ENCODE assay signal across 8 mouse cellular contexts in the genomic region with DNA sequence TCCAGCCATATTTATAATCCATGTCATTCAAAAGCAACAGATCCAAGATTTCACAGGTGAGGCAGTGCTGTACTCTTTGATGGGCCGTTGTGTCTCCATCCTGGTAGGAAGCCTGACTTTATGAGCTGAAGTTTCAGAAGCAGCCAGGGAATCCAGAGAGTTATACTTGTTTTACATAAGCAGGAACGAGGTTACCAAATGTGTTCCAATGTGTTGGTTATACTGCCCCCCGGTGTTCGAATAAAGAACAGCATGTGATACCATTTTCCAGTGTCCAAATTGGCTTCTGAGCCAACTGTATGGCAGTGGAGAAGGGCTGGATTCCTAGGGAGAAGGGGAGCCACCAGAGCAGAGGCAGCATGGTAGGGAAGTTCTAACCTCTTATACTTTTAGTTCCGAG. TPM values are rescaled to one million over a fixed set of nuclear protein-coding genes. Genes with fewer than 3 reads are reported as not detected.
DNase-seq lines count a peak whose midpoint lies in the region; ATAC-seq lines count a peak whose summit lies in the region.

No protein-coding gene starts in this region.

- no peak overlapping the region for H3K4me3 ChIP-seq in hindbrain, embryonic 11.5 days (ENCODE audit: low read depth, low read length)
- H3K4me3 ChIP-seq in hindbrain, embryonic 12.5 days: no peak overlapping the region

- H3K36me3 ChIP-seq in hindbrain, embryonic 11.5 days (ENCODE audit: control insufficient read depth, insufficient read depth, low read length): no peaks in the 10 kb centered on the region
- no peaks in the 10 kb centered on the region for H3K36me3 ChIP-seq in hindbrain, embryonic 12.5 days

- DNase-seq in hindbrain, embryonic 11.5 days (ENCODE audit: low spot score): peak; percentile 88
- peak; percentile 92 for DNase-seq in adipocyte (ENCODE audit: low spot score)
- DNase-seq in cerebellum, postnatal 4 days (ENCODE audit: low spot score in 2 of 2): peak; percentile 42 to 73
- DNase-seq in gastrocnemius, postnatal 4 days (ENCODE audit: low spot score in 2 of 2): peak; percentile 38 to 52
- DNase-seq in layer of hippocampus, postnatal 14 days (ENCODE audit: low spot score in 2 of 2): peak; percentile 61 to 79
- DNase-seq in spleen, adult 12 weeks (ENCODE audit: low spot score): peak; percentile 39

- H3K9me3 ChIP-seq in hindbrain, embryonic 11.5 days (ENCODE audit: control insufficient read depth, low read length): no peaks in the 10 kb centered on the region
- H3K9me3 ChIP-seq in hindbrain, embryonic 12.5 days (replicated peaks): no peaks in the 10 kb centered on the region

- no peaks in the 10 kb centered on the region for H3K27me3 ChIP-seq in hindbrain, embryonic 11.5 days (ENCODE audit: control insufficient read depth, insufficient read depth, low read length)
- no peaks in the 10 kb centered on the region for H3K27me3 ChIP-seq in hindbrain, embryonic 12.5 days

- no peak overlapping the region for H3K4me2 ChIP-seq in hindbrain, embryonic 11.5 days (replicated peaks; ENCODE audit: low read depth, low read length)
- H3K4me2 ChIP-seq in hindbrain, embryonic 12.5 days (replicated peaks): no peak overlapping the region

- no peak overlapping the region for H3K27ac ChIP-seq in hindbrain, embryonic 11.5 days (ENCODE audit: low read depth, low read length)
- H3K27ac ChIP-seq in hindbrain, embryonic 12.5 days: no peak overlapping the region

- no peaks in the 10 kb centered on the region for H3K4me1 ChIP-seq in hindbrain, embryonic 11.5 days (replicated peaks; ENCODE audit: control insufficient read depth, insufficient read depth, low read length)
- H3K4me1 ChIP-seq in hindbrain, embryonic 12.5 days: no peaks in the 10 kb centered on the region

- ATAC-seq in hindbrain, embryonic 11.5 days (ENCODE audit: low FRiP score): no peak
- no peak for ATAC-seq in hindbrain, embryonic 12.5 days (ENCODE audit: low FRiP score)
- peak; percentile 71 for ATAC-seq in megakaryocyte, adult 5-6 weeks (ENCODE audit: poor library complexity, severe bottlenecking)

- H3K9ac ChIP-seq in hindbrain, embryonic 11.5 days (ENCODE audit: low read depth, low read length): no peak overlapping the region
- no peak overlapping the region for H3K9ac ChIP-seq in hindbrain, embryonic 12.5 days

- 20% methylated on average over 5 of the region's 5 CpGs for WGBS in hindbrain, embryonic 11.5 days
- WGBS in hindbrain, embryonic 12.5 days: 14% methylated on average over 5 of the region's 5 CpGs

RNA-seq across cellular contexts. Expression of a gene that starts 29.5 kb away (rescaled TPM):
- 10.6 and 11.5 TPM in 2 replicates for polyA plus RNA-seq in hindbrain, embryonic 11.5 days (2014; fragmentation: Nextera tagmentation; extraction: Ambion mirVana)
- polyA plus RNA-seq in hindbrain, embryonic 12.5 days (2016; fragmentation: Nextera tagmentation; extraction: Ambion mirVana): 8.2 and 8.3 TPM in 2 replicates
- total RNA-seq in gastrocnemius, postnatal 4 days (2021): 10 to 100 TPM; 21.4 to 22.6 TPM
- total RNA-seq in layer of hippocampus, postnatal 14 days (2021): 10 to 100 TPM; 19.9 to 22.3 TPM
- total RNA-seq in megakaryocyte, adult 5-6 weeks (2015): 0.68 and 2.2 TPM in 2 replicates
- total RNA-seq in megakaryocyte, adult 5-6 weeks (2017): 0.57 and 0.70 TPM in 2 replicates

RNA-seq across cellular contexts. Expression of a gene that starts 46.3 kb away (rescaled TPM):
- polyA plus RNA-seq in hindbrain, embryonic 11.5 days (2014; fragmentation: Nextera tagmentation; extraction: Ambion mirVana): 144 and 158 TPM in 2 replicates
- polyA plus RNA-seq in hindbrain, embryonic 12.5 days (2016; fragmentation: Nextera tagmentation; extraction: Ambion mirVana): 135 and 146 TPM in 2 replicates
- 10 to 100 TPM; 80.7 to 86.6 TPM for total RNA-seq in gastrocnemius, postnatal 4 days (2021)
- 10 to 100 TPM; 72.9 to 88.1 TPM for total RNA-seq in layer of hippocampus, postnatal 14 days (2021)
- 247 and 251 TPM in 2 replicates for total RNA-seq in megakaryocyte, adult 5-6 weeks (2015)
- 169 and 186 TPM in 2 replicates for total RNA-seq in megakaryocyte, adult 5-6 weeks (2017)

Comparison
In these comparisons a context has a peak if more than half of its experiments do, and no peak if none do; other contexts are left out.
1. DNase-seq: peak in every context shown above with its lines; median percentile 92 in adipocyte; 88 in hindbrain, embryonic 11.5 days; 70 in layer of hippocampus, postnatal 14 days; 58 in cerebellum, postnatal 4 days; 45 in gastrocnemius, postnatal 4 days; 39 in spleen, adult 12 weeks.
2. RNA of a gene that starts 29.5 kb away (total RNA-seq): 21.4 to 22.6 TPM in gastrocnemius, postnatal 4 days and 19.9 to 22.3 TPM in layer of hippocampus, postnatal 14 days; 0.57 to 2.2 TPM in megakaryocyte, adult 5-6 weeks; every median in the first group is over 4 times any median in the second.